Mouse (Mus musculus): Measurements from ENCODE around the gene Cbx2. TPM values are rescaled to one million over a fixed set of nuclear protein-coding genes. Genes with fewer than 3 reads are reported as not detected.

Cbx2 gene
- polyA plus RNA-seq, 1 experiment from 2014 or later = 15.3 TPM

DNA sequence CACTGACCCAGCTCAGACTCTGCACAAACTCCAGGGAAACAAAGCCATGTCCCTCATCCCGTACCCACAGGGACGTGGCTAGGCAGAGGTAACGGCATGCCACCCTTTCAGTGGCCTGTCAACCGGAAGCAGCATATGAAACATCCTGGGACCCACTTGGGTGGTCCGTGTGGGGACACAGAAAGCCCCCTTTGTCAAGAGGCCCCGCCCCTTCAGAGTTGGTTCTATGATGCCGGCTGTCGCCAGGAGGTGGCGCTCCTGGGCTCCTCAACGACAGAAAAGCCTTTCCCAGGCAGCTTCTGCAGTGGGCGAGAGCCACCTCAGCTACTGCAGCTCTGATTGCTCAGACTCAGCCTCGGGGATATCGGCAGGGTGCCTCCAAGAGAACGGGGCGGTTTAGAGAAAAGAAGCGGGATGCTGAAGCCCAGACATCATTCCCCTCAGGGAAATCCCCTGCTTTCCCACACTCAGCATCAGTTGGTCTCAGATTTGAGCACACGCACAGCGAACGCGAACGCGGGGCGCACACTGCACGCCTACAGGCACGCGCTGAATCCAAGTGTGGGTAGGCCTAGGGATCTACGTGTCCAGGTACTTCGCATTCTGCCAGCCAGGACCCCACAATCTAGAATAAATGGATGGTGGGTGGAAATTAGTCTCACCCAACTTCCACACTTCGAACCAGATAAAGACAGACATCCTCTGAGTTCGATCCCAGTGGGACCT, 24.1 kb upstream of the Cbx2 start:
- peak; percentile 80 for ATAC-seq (ENCODE audit: low FRiP score, low read depth)
- WGBS = 4% methylated on average over 30 of the region's 30 CpGs
- H3K4me3 ChIP-seq = peak overlapping the region; percentile 29
- H3K9ac ChIP-seq = peak overlapping the region; percentile 11; the same call in 1 of the 2 replicates
- H3K4me2 ChIP-seq = peak overlapping the region; percentile 56
- peaks cover 27% of the 10 kb centered on the region for H3K4me1 ChIP-seq (replicated peaks)
- H3K9me3 ChIP-seq = no peaks in the 10 kb centered on the region
- no peaks in the 10 kb centered on the region for H3K27me3 ChIP-seq
- peak overlapping the region; percentile 77 for H3K27ac ChIP-seq (replicated peaks)
- no peaks in the 10 kb centered on the region for H3K36me3 ChIP-seq

DNA sequence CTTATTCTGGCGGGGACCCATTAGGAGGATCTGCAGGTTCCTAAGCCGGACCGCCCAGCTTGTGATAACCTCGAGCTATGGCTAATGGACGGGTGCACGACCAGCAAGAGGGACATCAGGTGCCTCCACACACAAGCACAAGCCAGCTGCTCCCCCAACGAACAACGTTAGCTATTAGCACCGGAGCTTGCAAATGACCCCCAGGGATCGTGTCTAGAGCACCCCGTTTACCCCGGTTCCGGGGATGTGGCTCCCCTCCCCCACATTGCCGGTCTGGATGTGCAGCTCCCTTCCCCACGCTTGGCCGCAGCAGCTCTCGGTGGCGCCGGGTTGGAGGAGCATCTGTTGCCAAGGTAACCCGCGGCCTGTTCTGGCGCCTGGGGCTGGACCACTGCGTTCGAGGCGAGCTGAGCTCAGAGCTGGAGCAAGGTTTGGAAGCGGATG, 23.4 kb upstream of the Cbx2 start:
- Histone ChIP-seq H3K4me3 (peak overlapping the region; percentile 29), H3K27ac (replicated peaks) (peak overlapping the region; percentile 77), H3K4me2 (peak overlapping the region; percentile 56), H3K27me3 (no peaks in the 10 kb centered on the region), H3K4me1 (replicated peaks) (peaks cover 27% of the 10 kb centered on the region), H3K9ac (0 out of 2 replicates have a peak overlapping the region, but pooled peaks have one; percentile 5), H3K36me3 (no peaks in the 10 kb centered on the region), H3K9me3 (no peaks in the 10 kb centered on the region)
- ATAC-seq (ENCODE audit: low FRiP score, low read depth) = peak; percentile 83
- 4% methylated on average over 26 of the region's 26 CpGs for WGBS

DNA sequence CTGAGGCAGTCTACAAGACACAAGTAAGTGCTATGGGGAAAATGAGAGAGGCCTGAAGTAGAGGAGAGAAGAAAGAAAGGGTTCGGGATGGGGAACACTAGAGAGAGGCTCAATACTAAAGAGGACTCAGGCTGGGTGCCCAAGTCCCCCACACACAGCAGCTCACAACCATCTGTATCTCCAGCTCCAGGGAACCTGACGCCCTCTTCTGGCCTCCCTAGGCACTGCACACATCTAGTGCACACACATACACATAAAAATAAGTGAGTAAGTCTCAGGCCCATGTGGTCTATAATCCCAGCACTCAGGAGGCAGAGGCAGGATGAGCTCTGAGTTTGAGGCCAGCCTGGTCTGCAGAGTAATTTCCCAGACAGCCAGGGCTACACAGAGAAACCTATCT, 21.9 kb upstream of the Cbx2 start:
- no peaks in the 10 kb centered on the region for H3K27me3 ChIP-seq
- H3K9me3 ChIP-seq = no peaks in the 10 kb centered on the region
- peaks cover 25% of the 10 kb centered on the region for H3K4me1 ChIP-seq (replicated peaks)
- H3K4me2 ChIP-seq = no peak overlapping the region
- H3K27ac ChIP-seq (replicated peaks) = no peak overlapping the region
- no peaks in the 10 kb centered on the region for H3K36me3 ChIP-seq
- whole genome bisulfite sequencing = 72% methylated on average over 2 of the region's 2 CpGs
- H3K4me3 ChIP-seq = no peak overlapping the region
- ATAC-seq (ENCODE audit: low FRiP score, low read depth) = no peak
- no peak overlapping the region for H3K9ac ChIP-seq

DNA sequence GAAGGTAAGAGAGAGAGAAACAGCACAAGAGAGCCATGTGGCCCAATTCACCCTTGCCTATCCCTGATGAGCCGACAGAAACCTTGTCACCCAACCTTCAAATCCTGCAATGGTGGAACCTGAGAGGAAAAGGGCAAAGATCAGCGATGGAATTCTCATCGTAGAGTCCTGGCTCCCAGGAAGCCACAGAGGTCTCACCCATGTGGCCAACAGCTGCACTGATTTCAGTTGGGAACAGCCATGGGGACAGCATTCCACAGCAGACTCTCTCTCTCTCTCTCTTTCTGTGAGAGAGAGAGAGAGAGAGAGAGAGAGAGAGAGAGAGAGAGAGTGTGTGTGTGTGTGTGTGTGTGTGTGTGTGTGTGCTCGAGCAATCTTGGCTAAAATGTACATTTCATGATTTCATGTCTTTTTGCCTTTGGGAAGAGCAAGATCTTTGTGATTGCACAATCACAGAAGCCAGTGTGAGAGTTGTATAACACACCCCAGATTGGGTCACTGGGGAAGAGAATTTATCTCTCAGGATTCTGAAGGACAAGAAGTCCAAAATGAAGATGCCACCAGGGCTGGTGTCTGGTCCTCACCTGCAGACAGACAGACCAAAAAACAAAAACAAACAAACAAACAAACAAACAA, 21.2 kb upstream of the Cbx2 start:
- Histone ChIP-seq H3K4me3 (no peak overlapping the region), H3K36me3 (no peaks in the 10 kb centered on the region), H3K4me2 (no peak overlapping the region), H3K27me3 (no peaks in the 10 kb centered on the region), H3K27ac (replicated peaks) (no peak overlapping the region), H3K4me1 (replicated peaks) (peaks cover 25% of the 10 kb centered on the region), H3K9ac (no peak overlapping the region), H3K9me3 (no peaks in the 10 kb centered on the region)
- 81% methylated on average over 4 of the region's 4 CpGs for WGBS
- no peak for ATAC-seq (ENCODE audit: low FRiP score, low read depth)

DNA sequence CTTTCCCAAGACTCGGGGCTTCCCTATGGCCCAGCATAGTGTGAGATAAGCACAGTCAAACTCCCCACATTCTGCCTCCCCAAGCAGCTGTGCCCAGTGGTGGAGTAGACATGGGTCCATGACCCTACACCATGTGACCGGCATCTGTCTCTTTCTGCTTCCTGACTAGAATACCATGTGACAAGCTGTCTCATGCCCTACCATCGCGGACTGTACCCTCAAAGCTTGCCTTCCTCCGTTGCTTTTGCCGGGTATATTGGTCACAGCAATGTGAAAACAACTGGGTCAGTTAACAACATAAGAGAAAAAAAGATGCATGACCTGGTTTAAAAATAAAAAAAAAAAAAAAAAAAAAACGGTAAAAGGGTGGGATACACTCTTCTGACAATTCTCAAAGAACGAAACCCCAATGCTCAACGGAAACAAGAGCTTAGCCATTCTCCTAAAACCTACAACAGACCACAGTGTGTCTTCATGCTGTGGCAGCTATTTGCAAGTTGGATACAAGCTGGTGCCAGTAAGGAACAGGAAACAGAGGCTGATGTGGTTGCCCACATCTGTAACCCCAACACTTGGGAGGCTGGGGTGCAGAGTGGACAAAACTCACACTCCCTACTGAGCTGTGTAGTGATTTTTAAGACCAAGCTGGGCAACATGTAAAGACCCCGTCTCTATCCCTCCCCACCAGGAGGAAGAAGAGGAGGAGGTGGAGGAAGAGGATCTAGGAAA, 17.1 kb upstream of the Cbx2 start:
- ATAC-seq (ENCODE audit: low FRiP score, low read depth) = no peak
- WGBS = 88% methylated on average over 10 of the region's 10 CpGs

DNA sequence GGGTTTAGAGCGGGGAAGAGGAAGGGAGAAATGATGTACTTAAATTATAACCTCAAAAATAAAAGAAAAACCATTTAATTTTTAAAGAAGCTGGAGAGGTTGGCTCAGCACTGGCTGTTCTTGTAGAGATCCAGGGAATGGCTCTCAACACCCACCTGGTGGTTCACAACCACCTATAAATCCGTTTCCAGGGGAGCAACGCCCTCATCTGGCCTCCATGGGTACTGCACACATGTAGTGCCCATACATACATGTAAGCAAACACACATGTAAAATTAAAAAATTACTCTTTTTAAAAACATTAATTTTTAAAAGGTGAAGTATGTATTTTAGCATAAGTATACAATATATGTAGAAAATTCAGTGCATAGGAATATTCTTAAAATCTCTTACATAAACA, 16.3 kb upstream of the Cbx2 start:
- Histone ChIP-seq H3K36me3 (no peaks in the 10 kb centered on the region), H3K9ac (no peak overlapping the region), H3K27me3 (no peaks in the 10 kb centered on the region), H3K4me3 (no peak overlapping the region), H3K4me1 (replicated peaks) (no peaks in the 10 kb centered on the region; the same call in 1 of the 2 replicates), H3K9me3 (no peaks in the 10 kb centered on the region), H3K27ac (replicated peaks) (no peak overlapping the region), H3K4me2 (no peak overlapping the region)
- WGBS = 70% methylated on average over 3 of the region's 3 CpGs
- no peak for ATAC-seq (ENCODE audit: low FRiP score, low read depth)

More for the DNA sequence above, 17.1 kb upstream of the Cbx2 start:
- no peak overlapping the region for H3K27ac ChIP-seq (replicated peaks)
- no peaks in the 10 kb centered on the region for H3K36me3 ChIP-seq
- no peak overlapping the region for H3K9ac ChIP-seq
- no peaks in the 10 kb centered on the region; the same call in 1 of the 2 replicates for H3K4me1 ChIP-seq (replicated peaks)
- no peak overlapping the region for H3K4me2 ChIP-seq
- no peaks in the 10 kb centered on the region for H3K9me3 ChIP-seq
- H3K27me3 ChIP-seq = no peaks in the 10 kb centered on the region
- no peak overlapping the region for H3K4me3 ChIP-seq

DNA sequence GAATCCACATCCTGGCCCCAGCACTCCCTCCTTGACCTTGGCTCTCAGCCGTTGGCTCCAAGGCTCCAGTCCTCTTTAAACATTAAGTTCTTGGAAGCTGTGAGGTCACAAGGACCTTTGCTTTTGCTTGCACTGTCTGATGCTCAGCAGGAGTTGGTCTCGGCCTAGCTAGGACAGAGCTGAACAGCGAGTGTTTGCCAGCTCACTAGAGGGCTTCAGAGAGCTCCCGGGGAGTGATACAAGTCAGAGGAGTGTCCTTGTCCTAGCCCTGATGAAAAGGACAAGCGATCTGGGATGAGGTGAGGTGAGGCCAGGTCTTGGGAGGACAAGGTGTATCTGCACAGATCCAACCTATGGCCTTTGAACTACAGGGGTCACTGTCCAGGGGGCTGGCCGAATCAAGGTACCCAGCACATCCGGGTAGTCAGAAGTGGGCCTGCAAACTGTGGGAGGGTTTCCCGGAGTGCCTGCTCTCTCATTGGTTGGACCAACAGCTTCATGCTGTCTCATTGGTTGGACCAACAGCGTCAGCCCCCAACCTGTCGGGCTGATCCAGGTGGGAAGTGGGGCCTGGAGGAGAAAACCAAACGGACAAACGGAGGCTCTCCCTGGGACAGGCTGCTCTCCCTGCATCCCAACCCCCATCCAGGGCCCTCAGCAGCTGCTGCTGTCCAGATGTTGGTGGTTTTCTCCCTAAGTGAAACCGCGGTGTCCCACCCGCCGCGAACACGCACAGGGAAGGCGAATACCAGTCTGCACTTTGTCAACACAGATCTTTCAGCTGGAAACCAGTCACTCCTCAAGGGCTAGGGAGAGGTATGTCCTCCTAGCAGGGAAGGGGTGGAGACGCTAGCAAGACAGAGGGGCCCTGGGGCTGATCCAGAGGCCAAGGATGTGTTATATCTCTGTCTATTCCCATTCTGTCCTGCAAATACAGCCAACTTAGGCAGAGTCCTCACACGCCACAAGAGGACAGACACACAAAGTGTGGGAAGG, 15.0 kb upstream of the Cbx2 start:
- Histone ChIP-seq H3K36me3 (no peaks in the 10 kb centered on the region), H3K4me2 (peak overlapping the region; percentile 51), H3K4me1 (replicated peaks) (no peaks in the 10 kb centered on the region; the same call in 1 of the 2 replicates), H3K9ac (peak overlapping the region; percentile 30; the same call in 1 of the 2 replicates), H3K27ac (replicated peaks) (no peak overlapping the region), H3K4me3 (peak overlapping the region; percentile 35), H3K27me3 (no peaks in the 10 kb centered on the region), H3K9me3 (no peaks in the 10 kb centered on the region)
- WGBS = 21% methylated on average over 21 of the region's 21 CpGs
- 0 out of 2 replicates have a peak, but pooled peaks have one; percentile 66 for ATAC-seq (ENCODE audit: low FRiP score, low read depth)

DNA sequence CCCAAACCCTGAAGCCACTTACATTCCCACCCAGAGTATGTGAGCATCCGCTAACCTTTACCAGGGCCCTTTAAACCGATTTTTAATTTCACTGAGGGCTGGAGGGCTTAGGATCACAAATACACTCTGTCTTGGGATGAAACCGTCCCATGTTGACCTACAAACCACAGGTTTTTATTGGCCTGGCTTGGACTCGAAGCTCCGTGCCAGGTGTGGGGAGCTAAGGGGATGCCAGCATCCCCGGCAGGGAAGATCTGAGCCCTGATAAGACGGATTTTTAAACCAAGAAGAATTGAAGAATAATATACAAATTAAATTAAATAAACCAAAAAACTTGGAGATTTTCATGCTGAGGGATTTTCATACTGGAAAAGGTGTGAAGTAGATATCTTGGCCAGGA, 8.3 kb upstream of the Cbx2 start:
- no peak overlapping the region for H3K4me3 ChIP-seq
- no peak for ATAC-seq (ENCODE audit: low FRiP score, low read depth)
- H3K27me3 ChIP-seq = no peaks in the 10 kb centered on the region
- no peaks in the 10 kb centered on the region for H3K4me1 ChIP-seq (replicated peaks)
- WGBS = 88% methylated on average over 7 of the region's 7 CpGs
- no peak overlapping the region for H3K27ac ChIP-seq (replicated peaks)
- H3K9me3 ChIP-seq = no peaks in the 10 kb centered on the region
- no peaks in the 10 kb centered on the region for H3K36me3 ChIP-seq
- H3K9ac ChIP-seq = no peak overlapping the region
- H3K4me2 ChIP-seq = no peak overlapping the region

DNA sequence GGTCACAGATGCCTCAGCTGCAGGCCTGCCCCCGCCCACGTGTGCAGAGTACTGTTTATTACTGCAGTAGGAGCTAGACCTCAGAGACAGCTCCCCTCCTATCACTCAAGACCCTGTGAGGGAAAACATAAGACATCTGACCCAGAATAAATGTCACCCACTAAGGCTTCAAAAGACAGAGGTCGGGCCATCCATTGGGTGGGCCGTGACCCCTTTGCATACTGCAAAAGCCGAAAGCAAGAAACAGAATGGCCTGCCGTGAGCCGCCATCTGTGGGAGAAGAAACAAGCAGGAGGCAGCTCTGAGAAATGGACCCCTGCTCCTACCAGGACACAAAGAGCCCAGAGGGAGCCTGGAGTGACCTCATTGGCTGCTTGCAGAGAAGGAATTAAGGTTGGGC, 5.3 kb upstream of the Cbx2 start:
- Histone ChIP-seq H3K4me1 (replicated peaks) (peaks cover 9% of the 10 kb centered on the region), H3K36me3 (no peaks in the 10 kb centered on the region), H3K4me2 (no peak overlapping the region), H3K4me3 (no peak overlapping the region), H3K27me3 (no peaks in the 10 kb centered on the region), H3K27ac (replicated peaks) (no peak overlapping the region), H3K9me3 (no peaks in the 10 kb centered on the region), H3K9ac (no peak overlapping the region)
- ATAC-seq (ENCODE audit: low FRiP score, low read depth) = no peak
- WGBS = 24% methylated on average over 7 of the region's 7 CpGs

DNA sequence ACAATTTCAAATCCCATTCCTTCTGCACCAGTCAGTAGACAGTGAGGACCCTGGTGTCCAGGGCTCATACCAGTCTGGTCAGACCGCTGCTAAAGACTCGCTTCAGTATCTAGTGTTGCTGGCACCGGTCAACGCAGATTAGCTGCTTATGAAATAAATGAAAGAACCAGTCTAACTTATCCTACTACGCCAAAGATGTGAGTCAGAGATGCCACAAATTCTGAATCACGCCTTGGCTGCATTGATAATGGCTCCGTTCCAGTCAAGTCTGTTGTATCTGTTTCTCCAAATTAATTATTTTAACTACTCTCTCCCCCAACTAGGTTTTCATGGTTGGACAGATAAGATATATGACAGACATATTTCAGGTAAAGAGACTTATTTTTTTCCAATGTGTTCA, 1.6 kb upstream of the Cbx2 start:
- H3K27ac ChIP-seq (replicated peaks) = no peak overlapping the region
- no peak overlapping the region for H3K4me2 ChIP-seq
- H3K36me3 ChIP-seq = no peaks in the 10 kb centered on the region
- ATAC-seq (ENCODE audit: low FRiP score, low read depth) = no peak
- WGBS = 93% methylated on average over 7 of the region's 7 CpGs
- peaks cover 39% of the 10 kb centered on the region for H3K4me1 ChIP-seq (replicated peaks)
- H3K9ac ChIP-seq = no peak overlapping the region
- no peaks in the 10 kb centered on the region for H3K27me3 ChIP-seq
- no peak overlapping the region for H3K4me3 ChIP-seq
- H3K9me3 ChIP-seq = no peaks in the 10 kb centered on the region
